18 mouse cellular contexts compared by ENCODE assay signal in genomic region chr3:55743885-55744284, GRCm38 (mm10). TPM values are rescaled to one million over a fixed set of nuclear protein-coding genes. Genes with fewer than 3 reads are reported as not detected.
DNase-seq lines count a peak whose midpoint lies in the region; ATAC-seq lines count a peak whose summit lies in the region.
"Had no signal": no experiment of that assay in that cellular context is flagged by ENCODE, and none has a peak within 500 bp of the region (broad histone marks: within the 10 kb centered on the region; RNA-seq: fewer than 3 reads in every experiment).

No protein-coding gene starts in this region.

- ATAC-seq in hindbrain, embryonic 11.5 days (ENCODE audit: low FRiP score): no peak
- ATAC-seq in hindbrain, embryonic 16.5 days: no peak
- peak; percentile 92 for ATAC-seq in inflammation-experienced regulatory T-cells, adult 6 months
- ATAC-seq in forebrain, embryonic 14.5 days: no peak
- ATAC-seq: Patski had no signal

- H3K27me3 ChIP-seq in hindbrain, embryonic 11.5 days (ENCODE audit: control insufficient read depth, insufficient read depth, low read length): no peaks in the 10 kb centered on the region
- H3K27me3 ChIP-seq in hindbrain, embryonic 16.5 days (replicated peaks; ENCODE audit: control insufficient read depth, insufficient read depth, low read length): no peaks in the 10 kb centered on the region
- peaks cover 21% of the 10 kb centered on the region for H3K27me3 ChIP-seq in forebrain, embryonic 14.5 days (replicated peaks; ENCODE audit: control insufficient read depth, insufficient read depth, low read length)
- H3K27me3 ChIP-seq: heart, embryonic 15.5 days; Patski had no signal

- H3K9ac ChIP-seq in hindbrain, embryonic 11.5 days (ENCODE audit: low read depth, low read length): no peak overlapping the region
- H3K9ac ChIP-seq in hindbrain, embryonic 16.5 days (ENCODE audit: low read depth, low read length): no peak overlapping the region
- no peak overlapping the region for H3K9ac ChIP-seq in forebrain, embryonic 14.5 days (ENCODE audit: low read length)
- H3K9ac ChIP-seq: forebrain, embryonic 12.5 days; heart, embryonic 15.5 days; lung, embryonic 14.5 days had no signal

- WGBS in hindbrain, embryonic 11.5 days: 83% methylated on average over 5 of the region's 5 CpGs
- WGBS in hindbrain, embryonic 16.5 days: 78% methylated on average over 5 of the region's 5 CpGs
- WGBS in forebrain, embryonic 14.5 days: 92% methylated on average over 5 of the region's 5 CpGs

- H3K27ac ChIP-seq in hindbrain, embryonic 11.5 days (ENCODE audit: low read depth, low read length): peak overlapping the region; percentile 36; the same call in 1 of the 2 replicates
- no peak overlapping the region for H3K27ac ChIP-seq in hindbrain, embryonic 16.5 days (ENCODE audit: low read depth, low read length)
- H3K27ac ChIP-seq in forebrain, embryonic 14.5 days (ENCODE audit: low read depth, low read length): no peak overlapping the region
- H3K27ac ChIP-seq: forebrain, embryonic 12.5 days; heart, embryonic 15.5 days; kidney, postnatal 0 days had no signal

- no peak overlapping the region for H3K4me3 ChIP-seq in hindbrain, embryonic 11.5 days (ENCODE audit: low read depth, low read length)
- H3K4me3 ChIP-seq in hindbrain, embryonic 16.5 days (ENCODE audit: low read length): no peak overlapping the region
- H3K4me3 ChIP-seq in forebrain, embryonic 14.5 days (ENCODE audit: low read depth, low read length): no peak overlapping the region
- H3K4me3 ChIP-seq: forebrain, embryonic 12.5 days; heart, embryonic 15.5 days had no signal

- DNase-seq in hindbrain, embryonic 11.5 days (ENCODE audit: low spot score): no peak
- DNase-seq in c-Kit-positive CD71-negative TER-119-negative erythroid progenitor cells, embryonic 14.5 days (ENCODE audit: low read depth): peak; percentile 2
- DNase-seq in thymus, postnatal 14 days: peak; percentile 36
- DNase-seq in forebrain, embryonic 14.5 days (ENCODE audit: low spot score): no peak
- DNase-seq in adrenal gland, postnatal 10 days: no peak
- no peak for DNase-seq in kidney, adult 8-10 months
- DNase-seq: cerebellum, adult 18-20 months; lung, embryonic 14.5 days; right cerebral cortex, postnatal 25 days had no signal

- no peak overlapping the region for H3K4me2 ChIP-seq in hindbrain, embryonic 11.5 days (replicated peaks; ENCODE audit: low read depth, low read length)
- H3K4me2 ChIP-seq in hindbrain, embryonic 16.5 days (ENCODE audit: low read length): no peak overlapping the region
- no peak overlapping the region for H3K4me2 ChIP-seq in forebrain, embryonic 14.5 days (ENCODE audit: low read length)
- H3K4me2 ChIP-seq: forebrain, embryonic 12.5 days; heart, embryonic 15.5 days; lung, embryonic 14.5 days had no signal

- no peaks in the 10 kb centered on the region for H3K4me1 ChIP-seq in hindbrain, embryonic 11.5 days (replicated peaks; ENCODE audit: control insufficient read depth, insufficient read depth, low read length)
- H3K4me1 ChIP-seq in hindbrain, embryonic 16.5 days (ENCODE audit: control insufficient read depth, insufficient read depth, low read depth, low read length): peaks cover 15% of the 10 kb centered on the region
- peaks cover 6% of the 10 kb centered on the region; the same call in 1 of the 2 replicates for H3K4me1 ChIP-seq in forebrain, embryonic 14.5 days (ENCODE audit: control insufficient read depth, insufficient read depth, low read length)

- no peaks in the 10 kb centered on the region for H3K9me3 ChIP-seq in hindbrain, embryonic 11.5 days (ENCODE audit: control insufficient read depth, low read length)
- H3K9me3 ChIP-seq in hindbrain, embryonic 16.5 days (ENCODE audit: control insufficient read depth, low read length): no peaks in the 10 kb centered on the region
- no peaks in the 10 kb centered on the region for H3K9me3 ChIP-seq in forebrain, embryonic 14.5 days (replicated peaks; ENCODE audit: control insufficient read depth, low read length)
- H3K9me3 ChIP-seq: forebrain, embryonic 12.5 days; heart, embryonic 15.5 days had no signal

- H3K36me3 ChIP-seq in hindbrain, embryonic 11.5 days (ENCODE audit: control insufficient read depth, insufficient read depth, low read length): no peaks in the 10 kb centered on the region
- H3K36me3 ChIP-seq in hindbrain, embryonic 16.5 days (ENCODE audit: control insufficient read depth, insufficient read depth, low read length): no peaks in the 10 kb centered on the region
- no peaks in the 10 kb centered on the region for H3K36me3 ChIP-seq in forebrain, embryonic 14.5 days (ENCODE audit: control insufficient read depth, insufficient read depth, low read length)
- H3K36me3 ChIP-seq: forebrain, embryonic 12.5 days; heart, embryonic 15.5 days had no signal

RNA-seq across cellular contexts. Expression of gene Mab21l1, which starts 38.4 kb away (rescaled TPM):
- polyA plus RNA-seq in hindbrain, embryonic 11.5 days (2014; fragmentation: Nextera tagmentation; extraction: Ambion mirVana): 68.1 and 68.5 TPM in 2 replicates
- polyA plus RNA-seq in hindbrain, embryonic 16.5 days (2015; fragmentation: Nextera tagmentation; extraction: Ambion mirVana): 160 TPM in 2 replicates
- not detected for polyA plus RNA-seq in inflammation-experienced regulatory T-cells, adult 6 months (2017; shearing (Covaris generic))
- polyA plus RNA-seq in forebrain, embryonic 14.5 days (2014; fragmentation: Nextera tagmentation; extraction: Ambion mirVana): 18.2 and 20.6 TPM in 2 replicates
- 1 to 10 TPM; 1.4 to 2.9 TPM for total RNA-seq in adrenal gland, postnatal 10 days (2021)
- total RNA-seq: liver, adult 2 months; megakaryocyte-erythroid progenitor cell, adult 5-6 weeks had no signal
- polyA plus RNA-seq: liver, adult 2 months; testis, adult 2 months had no signal

Comparison
In these comparisons a context has a peak if more than half of its experiments do, and no peak if none do; other contexts are left out.
1. DNase-seq: peak in c-Kit-positive CD71-negative TER-119-negative erythroid progenitor cells, embryonic 14.5 days (single experiment) and thymus, postnatal 14 days (single experiment); none in hindbrain, embryonic 11.5 days (single experiment), forebrain, embryonic 14.5 days (single experiment), adrenal gland, postnatal 10 days (single experiment) and kidney, adult 8-10 months (0 of 2).
2. RNA of gene Mab21l1, which starts 38.4 kb away (polyA plus RNA-seq): 160 TPM in hindbrain, embryonic 16.5 days, 68.1 to 68.5 TPM in hindbrain, embryonic 11.5 days and 18.2 to 20.6 TPM in forebrain, embryonic 14.5 days; not detected in inflammation-experienced regulatory T-cells, adult 6 months; every median in the first group is over 10 times any median in the second.